Mouse (Mus musculus) neural tube, embryonic 11.5 days (tissue): ENCODE results near the gene Lamc2. TPM values are rescaled to one million over a fixed set of nuclear protein-coding genes. Genes with fewer than 3 reads are reported as not detected.

Source experiments
- ATAC-seq: fragments of 200-750 bp; cut with Nextera tagmentation; 2 replicates; pipeline ENCODE4 v1.8.0; 2017; ENCODE audit warnings: moderate number of reproducible peaks, mild to moderate bottlenecking, moderate TSS enrichment, moderate library complexity; ENCODE audit not compliant: insufficient read depth, low FRiP score, low TSS enrichment
- DNase-seq: peaks from one replicate; pipeline ENCODE4 v3.0.0-alpha.2; 2015; ENCODE audit warnings: low spot score
- H3K27ac ChIP-seq: fragments of 300-500 bp; sonication (generic); 2 replicates; pipeline ENCODE4 v1.5.1; 2014; ENCODE audit warnings: low read depth, mild to moderate bottlenecking, low read length
- H3K27me3 ChIP-seq: fragments of 300-500 bp; sonication (generic); 2 replicates; pipeline ENCODE4 v1.6.1; 2014; ENCODE audit warnings: mild to moderate bottlenecking, low read length, mixed read lengths; ENCODE audit not compliant: control insufficient read depth, insufficient read depth
- H3K36me3 ChIP-seq: fragments of 300-500 bp; sonication (generic); 2 replicates; pipeline ENCODE4 v1.6.1; 2014; ENCODE audit warnings: mild to moderate bottlenecking, low read length, moderate library complexity, mixed read lengths; ENCODE audit not compliant: control insufficient read depth, insufficient read depth
- H3K4me1 ChIP-seq: fragments of 300-500 bp; sonication (generic); 2 replicates; pipeline ENCODE4 v1.6.1; 2014; ENCODE audit warnings: low read length, mixed read lengths; ENCODE audit not compliant: control insufficient read depth, insufficient read depth
- H3K4me2 ChIP-seq: fragments of 300-500 bp; sonication (generic); 2 replicates; pipeline ENCODE4 v1.6.1; 2014; ENCODE audit warnings: low read depth, mild to moderate bottlenecking, moderate library complexity
- H3K4me3 ChIP-seq: fragments of 300-500 bp; sonication (generic); 2 replicates; pipeline ENCODE4 v1.5.1; 2014; ENCODE audit warnings: low read depth, low read length
- H3K9ac ChIP-seq: fragments of 300-500 bp; sonication (generic); 2 replicates; pipeline ENCODE4 v1.6.1; 2014; ENCODE audit warnings: mild to moderate bottlenecking, low read length
- H3K9me3 ChIP-seq: fragments of 300-500 bp; sonication (generic); 2 replicates; pipeline ENCODE4 v1.6.1; 2016; ENCODE audit warnings: low read length; ENCODE audit not compliant: control insufficient read depth
- WGBS: fragments of 180-500 bp; shearing (Covaris S2); extraction: QIAGEN DNeasy Blood & Tissue Kit; methylation state at CpG from one replicate; pipeline ENCODE4 v1.1.7; 2014; 5-methylcytosine and 5-hydroxymethylcytosine counted together
- polyA plus RNA-seq: library from polyadenylated mRNA; unstranded; fragments of >200 nt; fragmentation: Nextera tagmentation; extraction: Ambion mirVana; gene quantifications from 2 replicates; pipeline ENCODE4 v1.2.1, GENCODE M21; 2014

The Lamc2 gene
- polyA plus RNA-seq, 1 experiment from 2014 or later: 0.78 TPM

- no peak for ATAC-seq
- Histone ChIP-seq H3K9me3 (no peaks in the 10 kb centered on the region), H3K4me1 (peaks cover 6% of the 10 kb centered on the region; the same call in 1 of the 2 replicates), H3K27me3 (0 out of 2 replicates have a peak, but pooled peaks cover 2% of the 10 kb centered on the region), H3K4me3 (no peak overlapping the region), H3K36me3 (no peaks in the 10 kb centered on the region), H3K4me2 (no peak overlapping the region), H3K9ac (no peak overlapping the region), H3K27ac (no peak overlapping the region)
- DNase-seq: no peak
- WGBS: 56% methylated on average over 6 of the region's 6 CpGs
These were observed 110.3 kb downstream of the Lamc2 start for GRCm38 (mm10) chr1:153075955-153076354.

- Histone ChIP-seq H3K36me3 (no peaks in the 10 kb centered on the region), H3K4me2 (no peak overlapping the region), H3K9me3 (no peaks in the 10 kb centered on the region), H3K27me3 (0 out of 2 replicates have a peak, but pooled peaks cover 2% of the 10 kb centered on the region), H3K9ac (no peak overlapping the region), H3K27ac (no peak overlapping the region), H3K4me3 (no peak overlapping the region), H3K4me1 (peaks cover 6% of the 10 kb centered on the region; the same call in 1 of the 2 replicates)
- WGBS: 71% methylated on average over 3 of the region's 3 CpGs
- DNase-seq (no peak), ATAC-seq (no peak)
These were observed 111.0 kb downstream of the Lamc2 start for GRCm38 (mm10) chr1:153075087-153075736.

GRCm38 (mm10) chr1:153073441-153073840 is 112.8 kb downstream of the Lamc2 start:
- WGBS: 8% methylated on average over 9 of the region's 9 CpGs

More at GRCm38 (mm10) chr1:153073441-153073840, 112.8 kb downstream of the Lamc2 start:
- H3K36me3 ChIP-seq: no peaks in the 10 kb centered on the region
- H3K4me3 ChIP-seq: no peak overlapping the region
- no peak overlapping the region for H3K27ac ChIP-seq
- peaks cover 6% of the 10 kb centered on the region; the same call in 1 of the 2 replicates for H3K4me1 ChIP-seq
- no peaks in the 10 kb centered on the region for H3K9me3 ChIP-seq
- H3K9ac ChIP-seq: no peak overlapping the region
- H3K27me3 ChIP-seq: 0 out of 2 replicates have a peak, but pooled peaks cover 2% of the 10 kb centered on the region
- DNase-seq (no peak), ATAC-seq (no peak)
- H3K4me2 ChIP-seq: no peak overlapping the region

Other genes with a start within 250 kb of the Lamc2 start
- gene Nmnat2, start 231.5 kb downstream of the Lamc2 start, polyA plus RNA-seq: 41.3 and 47.7 TPM in 2 replicates
- gene Lamc1, start 146.3 kb upstream of the Lamc2 start, polyA plus RNA-seq: 37.0 and 41.0 TPM in 2 replicates
- 0.37 TPM in 1 of 2 replicates, not detected in the other for gene Shcbp1l, start 238.7 kb upstream of the Lamc2 start, polyA plus RNA-seq